Mouse (Mus musculus): Measurements from ENCODE around the gene Krt27. TPM values are rescaled to one million over a fixed set of nuclear protein-coding genes. Genes with fewer than 3 reads are reported as not detected.
A peak's percentile ranks its signal among the peaks of the same experiment; 100 is the strongest.

Gene Krt27
- 0.15 TPM in 1 of 2 replicates, not detected in the other for polyA plus RNA-seq (2016; fragmentation: Nextera tagmentation; extraction: Ambion mirVana)

- no peaks in the 10 kb centered on the region for H3K27me3 ChIP-seq (replicated peaks; ENCODE audit: low read depth, poor library complexity, severe bottlenecking)
- no peak for DNase-seq (ENCODE audit: low spot score)
- no peak within 1 kb of the TSS for H3K27ac ChIP-seq (replicated peaks)
- no peaks in the 10 kb centered on the region for H3K9me3 ChIP-seq
- no peaks in the 10 kb centered on the region for H3K36me3 ChIP-seq (replicated peaks)
- no peak within 1 kb of the TSS for H3K4me3 ChIP-seq
- H3K4me1 ChIP-seq = no peaks in the 10 kb centered on the region; the same call in 1 of the 2 replicates
- 83% methylated on average over 12 of the region's 12 CpGs for WGBS
These were observed at the start of gene Krt27 for GRCm38 (mm10) chr11:99351004-99351403. Gene Krt27, minus strand, starts transcription at chr11:99351104.

GRCm38 (mm10) chr11:99399956-99400549, 49.1 kb upstream of the Krt27 start:
- Histone ChIP-seq H3K9me3 (no peaks in the 10 kb centered on the region), H3K4me1 (no peaks in the 10 kb centered on the region), H3K4me3 (no peak overlapping the region), H3K27ac (replicated peaks) (no peak overlapping the region), H3K36me3 (replicated peaks) (no peaks in the 10 kb centered on the region), H3K27me3 (replicated peaks; ENCODE audit: low read depth, poor library complexity, severe bottlenecking) (no peaks in the 10 kb centered on the region)
- DNase-seq (ENCODE audit: low spot score) = no peak
- WGBS = 88% methylated on average over 13 of the region's 13 CpGs

GRCm38 (mm10) chr11:99398832-99399231, 47.9 kb upstream of the Krt27 start:
- WGBS = 60% methylated on average over 8 of the region's 8 CpGs
- no peak overlapping the region for H3K4me3 ChIP-seq
- no peaks in the 10 kb centered on the region for H3K27me3 ChIP-seq (replicated peaks; ENCODE audit: low read depth, poor library complexity, severe bottlenecking)
- no peaks in the 10 kb centered on the region for H3K36me3 ChIP-seq (replicated peaks)
- no peak for DNase-seq (ENCODE audit: low spot score)
- H3K27ac ChIP-seq (replicated peaks) = no peak overlapping the region
- H3K4me1 ChIP-seq = no peaks in the 10 kb centered on the region
- H3K9me3 ChIP-seq = no peaks in the 10 kb centered on the region

GRCm38 (mm10) chr11:99398084-99398483, 47.2 kb upstream of the Krt27 start:
- Histone ChIP-seq H3K4me1 (no peaks in the 10 kb centered on the region), H3K9me3 (no peaks in the 10 kb centered on the region), H3K36me3 (replicated peaks) (no peaks in the 10 kb centered on the region), H3K27ac (replicated peaks) (no peak overlapping the region), H3K4me3 (no peak overlapping the region), H3K27me3 (replicated peaks; ENCODE audit: low read depth, poor library complexity, severe bottlenecking) (no peaks in the 10 kb centered on the region)
- WGBS = 69% methylated on average over 3 of the region's 3 CpGs
- no peak for DNase-seq (ENCODE audit: low spot score)

- Histone ChIP-seq H3K4me3 (no peak overlapping the region), H3K27ac (replicated peaks) (no peak overlapping the region), H3K27me3 (replicated peaks; ENCODE audit: low read depth, poor library complexity, severe bottlenecking) (no peaks in the 10 kb centered on the region), H3K36me3 (replicated peaks) (no peaks in the 10 kb centered on the region), H3K4me1 (no peaks in the 10 kb centered on the region), H3K9me3 (no peaks in the 10 kb centered on the region)
- DNase-seq (ENCODE audit: low spot score) = no peak
- 82% methylated on average over 2 of the region's 2 CpGs for WGBS
These were observed 45.8 kb upstream of the Krt27 start for GRCm38 (mm10) chr11:99396661-99397060.

GRCm38 (mm10) chr11:99396034-99396433, 45.1 kb upstream of the Krt27 start:
- Histone ChIP-seq H3K27me3 (replicated peaks; ENCODE audit: low read depth, poor library complexity, severe bottlenecking) (no peaks in the 10 kb centered on the region), H3K9me3 (no peaks in the 10 kb centered on the region), H3K4me1 (no peaks in the 10 kb centered on the region), H3K4me3 (no peak overlapping the region), H3K27ac (replicated peaks) (no peak overlapping the region), H3K36me3 (replicated peaks) (no peaks in the 10 kb centered on the region)
- 38% methylated on average over 3 of the region's 3 CpGs for WGBS
- DNase-seq (ENCODE audit: low spot score) = no peak

- DNase-seq (ENCODE audit: low spot score) = no peak
- Histone ChIP-seq H3K36me3 (replicated peaks) (peaks cover 8% of the 10 kb centered on the region), H3K27me3 (replicated peaks; ENCODE audit: low read depth, poor library complexity, severe bottlenecking) (no peaks in the 10 kb centered on the region), H3K4me1 (no peaks in the 10 kb centered on the region), H3K9me3 (no peaks in the 10 kb centered on the region), H3K4me3 (no peak overlapping the region), H3K27ac (replicated peaks) (no peak overlapping the region)
- 88% methylated on average over 10 of the region's 10 CpGs for whole genome bisulfite sequencing
These were observed 41.6 kb upstream of the Krt27 start for GRCm38 (mm10) chr11:99392492-99392891.

- H3K4me1 ChIP-seq = 0 out of 2 replicates have a peak, but pooled peaks cover 5% of the 10 kb centered on the region
- H3K36me3 ChIP-seq (replicated peaks) = peaks cover 10% of the 10 kb centered on the region
- no peaks in the 10 kb centered on the region for H3K9me3 ChIP-seq
- WGBS = 83% methylated on average over 6 of the region's 6 CpGs
- H3K4me3 ChIP-seq = no peak overlapping the region
- H3K27me3 ChIP-seq (replicated peaks; ENCODE audit: low read depth, poor library complexity, severe bottlenecking) = no peaks in the 10 kb centered on the region
- no peak for DNase-seq (ENCODE audit: low spot score)
- no peak overlapping the region for H3K27ac ChIP-seq (replicated peaks)
These were observed 40.5 kb upstream of the Krt27 start for GRCm38 (mm10) chr11:99391375-99391774.

GRCm38 (mm10) chr11:99390866-99391265, 40.0 kb upstream of the Krt27 start:
- Histone ChIP-seq H3K27me3 (replicated peaks; ENCODE audit: low read depth, poor library complexity, severe bottlenecking) (no peaks in the 10 kb centered on the region), H3K36me3 (replicated peaks) (peaks cover 10% of the 10 kb centered on the region), H3K27ac (replicated peaks) (no peak overlapping the region), H3K9me3 (no peaks in the 10 kb centered on the region), H3K4me1 (0 out of 2 replicates have a peak, but pooled peaks cover 7% of the 10 kb centered on the region), H3K4me3 (no peak overlapping the region)
- 81% methylated on average over 7 of the region's 7 CpGs for WGBS
- peak; percentile 10 for DNase-seq (ENCODE audit: low spot score)

- no peaks in the 10 kb centered on the region for H3K9me3 ChIP-seq
- H3K36me3 ChIP-seq (replicated peaks) = peaks cover 10% of the 10 kb centered on the region
- 0 out of 2 replicates have a peak, but pooled peaks cover 3% of the 10 kb centered on the region for H3K27me3 ChIP-seq (replicated peaks; ENCODE audit: low read depth, poor library complexity, severe bottlenecking)
- H3K4me1 ChIP-seq = 0 out of 2 replicates have a peak, but pooled peaks cover 7% of the 10 kb centered on the region
- no peak within 1 kb of the TSS for H3K27ac ChIP-seq (replicated peaks)
- WGBS = 85% methylated on average over 4 of the region's 4 CpGs
- H3K4me3 ChIP-seq = no peak within 1 kb of the TSS
- DNase-seq (ENCODE audit: low spot score) = no peak
These were observed 38.4 kb upstream of the Krt27 start, which contains the start of gene Krt10 for GRCm38 (mm10) chr11:99389264-99389663. Gene Krt10, minus strand, starts transcription at chr11:99389364.

GRCm38 (mm10) chr11:99388661-99389060, 37.8 kb upstream of the Krt27 start:
- DNase-seq (ENCODE audit: low spot score) = no peak
- Histone ChIP-seq H3K4me1 (0 out of 2 replicates have a peak, but pooled peaks cover 7% of the 10 kb centered on the region), H3K27me3 (replicated peaks; ENCODE audit: low read depth, poor library complexity, severe bottlenecking) (0 out of 2 replicates have a peak, but pooled peaks cover 5% of the 10 kb centered on the region), H3K36me3 (replicated peaks) (peaks cover 10% of the 10 kb centered on the region), H3K9me3 (no peaks in the 10 kb centered on the region), H3K27ac (replicated peaks) (no peak overlapping the region), H3K4me3 (no peak overlapping the region)
- 94% methylated on average over 18 of the region's 18 CpGs for WGBS

- H3K27ac ChIP-seq (replicated peaks) = peak overlapping the region; percentile 88
- WGBS = 3% methylated on average over 71 of the region's 71 CpGs
- DNase-seq (ENCODE audit: low spot score) = peak; percentile 94
- peaks cover 18% of the 10 kb centered on the region for H3K27me3 ChIP-seq (replicated peaks; ENCODE audit: low read depth, poor library complexity, severe bottlenecking)
- peak overlapping the region; percentile 71 for H3K4me3 ChIP-seq
- H3K4me1 ChIP-seq = 0 out of 2 replicates have a peak, but pooled peaks cover 7% of the 10 kb centered on the region
- peaks cover 10% of the 10 kb centered on the region for H3K36me3 ChIP-seq (replicated peaks)
- H3K9me3 ChIP-seq = no peaks in the 10 kb centered on the region
These were observed 35.2 kb upstream of the Krt27 start for GRCm38 (mm10) chr11:99385813-99386721.

Measured in embryonic facial prominence, embryonic 10.5 days (tissue).